Mouse (Mus musculus): ENCODE data around the gene Rgs7.

Rgs7 gene

GRCm38 (mm10) chr1:175442025-175442424 is 50.3 kb downstream of the Rgs7 start:
- POLR2A ChIA-PET, result no interaction called here

GRCm38 (mm10) chr1:175433622-175434204 is 58.6 kb downstream of the Rgs7 start:
- ChIA-PET POLR2A (no interaction called here), CTCF (no interaction called here)

More at GRCm38 (mm10) chr1:175442025-175442424, 50.3 kb downstream of the Rgs7 start:
- CTCF ChIA-PET, result interaction anchor here in 1 of 4 experiments (0.6 kb wide), 1 partner anchor 447 kb away, joined by 5 read pairs; no protein-coding TSS in a partner anchor

- CTCF ChIA-PET, result no interaction called here
- POLR2A ChIA-PET, result no interaction called here
Observed at GRCm38 (mm10) chr1:175433128-175433527, 59.2 kb downstream of the Rgs7 start.

- ChIA-PET CTCF (no interaction called here), POLR2A (interaction anchor here in 1 of 4 experiments (0.8 kb wide), 1 partner anchor 134 kb away, joined by 3 read pairs; no protein-coding TSS in a partner anchor)
Observed at GRCm38 (mm10) chr1:175431356-175432053, 60.8 kb downstream of the Rgs7 start.

GRCm38 (mm10) chr1:175427112-175427511 is 65.2 kb downstream of the Rgs7 start:
- CTCF ChIA-PET, result no interaction called here
- POLR2A ChIA-PET, result no interaction called here

DNA sequence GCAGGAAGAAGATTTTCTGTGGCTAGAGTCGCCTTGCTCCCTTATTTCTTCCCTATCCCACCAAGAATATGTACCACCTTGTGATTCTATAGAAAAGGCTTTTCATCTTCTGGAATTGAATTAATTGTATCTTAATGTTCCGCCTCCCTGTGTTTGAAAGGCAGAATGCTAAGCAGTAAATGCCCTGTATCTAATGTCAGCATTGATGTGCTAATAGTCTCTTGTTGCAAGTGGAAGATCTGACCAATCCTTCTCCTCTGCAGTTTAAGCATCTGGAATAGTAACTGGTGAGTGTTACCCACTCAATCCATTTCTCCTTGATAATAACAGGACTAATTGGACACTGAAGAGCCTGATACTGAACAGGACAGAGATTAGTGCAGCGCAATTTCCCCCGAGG is 65.9 kb downstream of the Rgs7 start:
- ChIA-PET CTCF (no interaction called here), POLR2A (no interaction called here)

DNA sequence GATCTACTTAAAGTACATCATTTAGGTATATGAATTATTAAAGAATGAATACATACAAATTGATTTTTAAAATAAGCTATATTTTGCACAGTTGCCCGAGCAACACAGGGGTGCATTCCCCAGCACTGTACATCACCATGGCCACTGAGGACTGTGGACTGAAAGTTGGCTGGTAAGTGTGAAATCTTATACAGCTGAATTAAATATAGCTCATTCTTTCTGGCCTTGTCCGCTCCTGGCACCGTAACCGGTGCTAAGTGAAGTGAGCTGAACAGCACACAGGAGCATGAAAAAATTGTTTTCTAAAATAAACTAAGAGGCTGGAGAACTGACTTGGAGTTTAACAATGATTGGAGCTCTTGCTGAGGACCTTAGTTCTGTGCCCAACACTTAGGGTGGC is 71.4 kb downstream of the Rgs7 start:
- POLR2A ChIA-PET, result no interaction called here

DNA sequence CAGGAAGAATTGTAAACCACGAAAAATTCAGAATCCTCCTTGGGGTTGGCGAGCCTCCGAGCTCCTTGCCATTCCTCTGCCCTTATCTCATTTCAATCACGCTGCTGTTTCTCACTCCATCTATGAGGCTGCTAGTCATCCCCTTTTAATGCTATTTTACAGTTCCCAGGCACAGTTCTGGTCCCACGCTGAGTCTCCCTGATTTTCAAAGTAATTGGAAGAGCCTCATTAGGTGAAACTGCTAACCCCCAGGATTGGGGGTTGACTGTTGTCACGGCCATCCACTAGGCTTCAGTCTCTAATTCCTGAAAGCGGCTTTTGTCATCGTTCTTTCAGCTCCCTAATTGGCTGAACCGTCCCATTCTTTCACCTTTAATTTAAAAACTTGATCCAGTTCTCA is 76.6 kb downstream of the Rgs7 start:
- ChIA-PET CTCF (interaction anchor here in 1 of 4 experiments (0.6 kb wide), 1 partner anchor 1041 kb away, joined by 3 read pairs; no protein-coding TSS in a partner anchor), POLR2A (no interaction called here)

More for the DNA sequence above, 71.4 kb downstream of the Rgs7 start:
- CTCF ChIA-PET, result no interaction called here

DNA sequence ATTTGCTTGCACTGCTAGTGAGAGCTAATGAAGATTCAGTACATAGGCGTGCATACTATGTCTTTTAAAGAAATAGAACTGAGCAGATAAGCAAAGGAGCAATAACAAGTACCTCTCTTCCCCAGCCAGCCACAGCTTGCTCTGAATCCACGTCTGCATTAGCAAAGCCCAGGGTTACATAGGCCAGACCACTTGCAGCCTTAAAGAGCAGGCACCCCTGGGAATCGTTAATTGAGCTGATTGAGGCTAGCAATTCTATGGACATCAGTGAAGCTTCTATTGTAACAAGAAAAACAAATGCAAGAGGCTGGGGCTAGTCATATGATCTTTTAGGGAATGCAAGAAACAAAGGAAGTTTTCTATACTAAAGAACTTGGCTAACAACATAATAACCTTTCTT is 81.9 kb downstream of the Rgs7 start:
- ChIA-PET CTCF (interaction anchor here in 1 of 4 experiments (0.6 kb wide), 1 partner anchor 182 kb away, joined by 5 read pairs; no protein-coding TSS in a partner anchor), POLR2A (interaction anchor here in 1 of 4 experiments (0.6 kb wide), 1 partner anchor 1180 kb away, joined by 3 read pairs; no protein-coding TSS in a partner anchor)

- CTCF ChIA-PET, result no interaction called here
- POLR2A ChIA-PET, result interaction anchor here in 1 of 4 experiments (0.7 to 1.2 kb wide), 2 partner anchors 19 to 37 kb away, joined by 3 to 5 read pairs; no protein-coding TSS in a partner anchor
Observed at GRCm38 (mm10) chr1:175391894-175392293, 100.4 kb downstream of the Rgs7 start.

- CTCF ChIA-PET, result no interaction called here
- POLR2A ChIA-PET, result interaction anchor here in 2 of 4 experiments (0.6 kb wide), 2 partner anchors 146 to 311 kb away, joined by 3 to 4 read pairs; no protein-coding TSS in a partner anchor
Observed at GRCm38 (mm10) chr1:175389250-175389649, 103.0 kb downstream of the Rgs7 start.

- ChIA-PET POLR2A (no interaction called here), CTCF (no interaction called here)
Observed at GRCm38 (mm10) chr1:175385581-175386235, 106.6 kb downstream of the Rgs7 start.

GRCm38 (mm10) chr1:175372571-175372970 is 119.7 kb downstream of the Rgs7 start:
- ChIA-PET POLR2A (interaction anchor here in 1 of 4 experiments (0.6 to 0.8 kb wide), 2 partner anchors 10 to 20 kb away, joined by 3 to 4 read pairs; no protein-coding TSS in a partner anchor), CTCF (interaction anchor here in 1 of 4 experiments (0.6 kb wide), 1 partner anchor 74 kb away, joined by 3 read pairs; no protein-coding TSS in a partner anchor)

GRCm38 (mm10) chr1:175368062-175368461 is 124.2 kb downstream of the Rgs7 start:
- CTCF ChIA-PET, result no interaction called here
- POLR2A ChIA-PET, result no interaction called here

GRCm38 (mm10) chr1:175363606-175364005 is 128.7 kb downstream of the Rgs7 start:
- CTCF ChIA-PET, result no interaction called here

GRCm38 (mm10) chr1:175359411-175360366 is 132.6 kb downstream of the Rgs7 start:
- ChIA-PET POLR2A (no interaction called here), CTCF (no interaction called here)

More at GRCm38 (mm10) chr1:175363606-175364005, 128.7 kb downstream of the Rgs7 start:
- POLR2A ChIA-PET, result no interaction called here

DNA sequence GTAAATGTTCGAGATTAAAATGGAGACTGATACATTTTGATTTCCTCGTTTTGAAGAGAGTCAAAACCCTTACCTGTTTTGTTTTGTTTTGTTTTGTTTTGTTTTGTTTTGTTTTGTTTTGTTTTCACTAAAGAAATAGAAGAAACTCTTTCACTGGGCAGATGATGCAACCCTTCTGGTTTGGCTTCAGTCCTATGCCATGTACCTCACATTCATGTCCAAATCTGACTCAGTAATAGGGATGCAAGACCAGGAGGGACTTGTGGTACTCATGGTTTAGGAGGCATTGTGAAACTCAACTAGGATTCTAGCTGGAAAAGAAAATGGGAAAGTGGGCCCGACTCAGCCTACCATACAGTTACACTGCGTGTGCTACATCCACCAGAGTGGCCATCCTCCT is 139.4 kb downstream of the Rgs7 start:
- CTCF ChIA-PET, result no interaction called here
- POLR2A ChIA-PET, result no interaction called here

DNA sequence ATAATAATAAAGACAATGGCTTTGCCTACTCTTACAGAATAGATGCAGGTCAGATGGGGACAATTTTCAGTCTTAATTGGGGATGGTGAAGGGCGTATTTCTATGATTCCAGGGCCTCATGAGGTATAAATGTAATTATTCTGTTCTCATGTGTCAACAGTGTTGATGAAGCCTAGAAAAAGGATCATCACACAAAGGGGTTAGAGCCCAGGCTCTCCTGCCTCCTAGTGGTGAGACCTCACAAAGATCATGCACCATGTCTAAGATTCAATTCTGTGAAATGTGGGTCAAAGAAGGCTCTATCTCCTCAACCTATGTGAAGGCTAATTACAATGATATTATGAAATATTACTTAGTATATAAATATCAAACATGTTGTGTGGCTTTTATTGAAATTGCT is 146.1 kb downstream of the Rgs7 start:
- ChIA-PET POLR2A (no interaction called here), CTCF (no interaction called here)

DNA sequence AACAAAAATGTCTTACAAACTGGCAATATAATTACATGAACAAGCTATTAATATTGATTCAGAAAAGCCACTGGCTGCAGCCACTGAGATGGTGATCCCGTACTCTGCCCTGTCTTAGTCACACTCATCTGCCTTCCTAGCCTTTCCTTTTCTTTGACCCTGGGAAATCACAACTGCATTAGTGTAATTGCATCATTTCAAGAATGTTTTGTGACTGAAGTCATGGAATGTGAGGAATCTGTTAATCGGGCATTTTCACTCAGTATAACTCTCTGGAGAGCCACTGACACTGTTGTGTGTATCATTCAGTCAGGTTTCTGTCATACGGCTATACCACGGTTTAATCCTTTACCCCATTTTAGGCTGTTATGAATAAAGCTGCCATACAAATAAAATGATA is 156.1 kb downstream of the Rgs7 start:
- CTCF ChIA-PET, result no interaction called here
- POLR2A ChIA-PET, result no interaction called here

Measured in embryonic stem cell, embryonic (primary cell).